Mouse (Mus musculus): ENCODE data around the gene Gucd1. TPM values are rescaled to one million over a fixed set of nuclear protein-coding genes. Genes with fewer than 3 reads are reported as not detected.
"Not testable (repeated sequence)": the region's sequence is repeated elsewhere in the genome, so short reads cannot be mapped to it uniquely, and the experiment has no call there.

The Gucd1 gene
- polyA plus RNA-seq, 1 experiment, result 17.2 TPM

GRCm38 (mm10) chr10:75477034-75477433, 40.7 kb downstream of the Gucd1 start:
- DNase-seq (ENCODE audit: extremely low spot score in 1 of 2, low spot score in 1 of 2), result no peak

- DNase-seq (ENCODE audit: extremely low spot score in 1 of 2, low spot score in 1 of 2), result not testable (repeated sequence)
Observed at GRCm38 (mm10) chr10:75475139-75475850, 42.5 kb downstream of the Gucd1 start.

GRCm38 (mm10) chr10:75474571-75474970, 43.2 kb downstream of the Gucd1 start:
- DNase-seq (ENCODE audit: extremely low spot score in 1 of 2, low spot score in 1 of 2), result no peak

GRCm38 (mm10) chr10:75473411-75473810, 44.4 kb downstream of the Gucd1 start:
- no peak for DNase-seq (ENCODE audit: extremely low spot score in 1 of 2, low spot score in 1 of 2)

GRCm38 (mm10) chr10:75465781-75466550, 51.8 kb downstream of the Gucd1 start:
- DNase-seq (ENCODE audit: extremely low spot score in 1 of 2, low spot score in 1 of 2), result peak in 1 of 2 experiments; percentile 40

GRCm38 (mm10) chr10:75462728-75463127, 55.0 kb downstream of the Gucd1 start:
- DNase-seq (ENCODE audit: extremely low spot score in 1 of 2, low spot score in 1 of 2), result no peak

- no peak for DNase-seq (ENCODE audit: extremely low spot score in 1 of 2, low spot score in 1 of 2)
Observed at GRCm38 (mm10) chr10:75458329-75458728, 59.4 kb downstream of the Gucd1 start.

GRCm38 (mm10) chr10:75457852-75458251, 59.9 kb downstream of the Gucd1 start:
- no peak for DNase-seq (ENCODE audit: extremely low spot score in 1 of 2, low spot score in 1 of 2)

GRCm38 (mm10) chr10:75456061-75456831, 61.5 kb downstream of the Gucd1 start:
- not testable (repeated sequence) for DNase-seq (ENCODE audit: extremely low spot score in 1 of 2, low spot score in 1 of 2)

GRCm38 (mm10) chr10:75451036-75451786, 66.6 kb downstream of the Gucd1 start:
- no peak for DNase-seq (ENCODE audit: extremely low spot score in 1 of 2, low spot score in 1 of 2)

- no peak for DNase-seq (ENCODE audit: extremely low spot score in 1 of 2, low spot score in 1 of 2)
Observed at GRCm38 (mm10) chr10:75450331-75450730, 67.4 kb downstream of the Gucd1 start.

GRCm38 (mm10) chr10:75448806-75449420, 68.9 kb downstream of the Gucd1 start:
- DNase-seq (ENCODE audit: extremely low spot score in 1 of 2, low spot score in 1 of 2), result no peak

GRCm38 (mm10) chr10:75447489-75447888, 70.3 kb downstream of the Gucd1 start:
- DNase-seq (ENCODE audit: extremely low spot score in 1 of 2, low spot score in 1 of 2), result no peak

GRCm38 (mm10) chr10:75446501-75447083, 71.2 kb downstream of the Gucd1 start:
- DNase-seq (ENCODE audit: extremely low spot score in 1 of 2, low spot score in 1 of 2), result no peak

- DNase-seq (ENCODE audit: extremely low spot score in 1 of 2, low spot score in 1 of 2), result no peak
Observed at GRCm38 (mm10) chr10:75445030-75445429, 72.7 kb downstream of the Gucd1 start.

GRCm38 (mm10) chr10:75444111-75444826, 73.5 kb downstream of the Gucd1 start:
- DNase-seq (ENCODE audit: extremely low spot score in 1 of 2, low spot score in 1 of 2), result no peak

GRCm38 (mm10) chr10:75443017-75443416, 74.8 kb downstream of the Gucd1 start:
- no peak for DNase-seq (ENCODE audit: extremely low spot score in 1 of 2, low spot score in 1 of 2)

- no peak for DNase-seq (ENCODE audit: extremely low spot score in 1 of 2, low spot score in 1 of 2)
Observed at GRCm38 (mm10) chr10:75441800-75442199, 76.0 kb downstream of the Gucd1 start.

GRCm38 (mm10) chr10:75440756-75441155, 77.0 kb downstream of the Gucd1 start:
- no peak for DNase-seq (ENCODE audit: extremely low spot score in 1 of 2, low spot score in 1 of 2)
